Mouse (Mus musculus): ENCODE results near the gene Il33.
"Not testable (repeated sequence)": the region's sequence is repeated elsewhere in the genome, so short reads cannot be mapped to it uniquely, and the experiment has no call there.

Gene Il33

GRCm38 (mm10) chr19:29940239-29940638, 15.3 kb downstream of the Il33 start:
- no peak for DNase-seq (ENCODE audit: low read depth, low spot score)

DNA sequence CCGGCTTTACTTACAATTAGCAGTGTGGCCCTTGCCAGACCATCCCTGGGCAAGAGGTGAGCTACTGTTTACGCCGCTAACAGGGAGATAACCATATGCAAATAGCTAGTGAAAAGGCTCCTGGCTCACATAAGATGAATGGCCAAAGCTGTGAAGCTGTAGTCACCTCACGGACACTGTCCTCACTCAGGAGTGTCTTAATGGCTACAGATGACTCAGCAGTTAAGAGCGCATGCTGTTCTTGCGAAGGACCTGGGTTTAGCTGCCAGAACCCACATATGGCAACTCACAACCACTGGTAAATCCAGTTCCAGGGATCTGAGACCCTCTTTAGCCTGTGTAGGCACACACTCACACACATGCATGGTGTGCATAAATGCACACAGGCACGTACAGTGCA, 16.3 kb downstream of the Il33 start:
- no peak for DNase-seq (ENCODE audit: low read depth, low spot score)

- no peak for DNase-seq (ENCODE audit: low read depth, low spot score)
Measured at GRCm38 (mm10) chr19:29942358-29942757, 17.4 kb downstream of the Il33 start.

DNA sequence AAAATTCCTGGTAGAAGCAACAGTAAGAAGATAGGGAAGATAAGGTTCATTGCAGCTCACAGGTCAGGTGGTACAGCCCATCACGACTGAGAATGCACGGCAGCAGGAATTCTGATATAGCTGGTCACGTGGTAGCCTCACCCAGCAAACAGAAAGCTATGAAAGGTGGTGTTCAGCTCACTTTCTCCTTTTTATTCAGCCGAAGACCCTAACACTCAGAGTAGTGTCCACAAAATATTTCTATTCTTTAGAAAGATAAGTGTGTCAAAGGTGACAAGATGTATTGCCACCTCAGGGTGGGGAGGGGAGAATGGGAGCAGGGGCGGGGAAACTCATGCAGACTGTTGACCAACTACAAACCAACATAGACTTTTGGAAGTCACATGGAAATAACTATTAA, 19.5 kb downstream of the Il33 start:
- DNase-seq (ENCODE audit: low read depth, low spot score), result no peak

DNA sequence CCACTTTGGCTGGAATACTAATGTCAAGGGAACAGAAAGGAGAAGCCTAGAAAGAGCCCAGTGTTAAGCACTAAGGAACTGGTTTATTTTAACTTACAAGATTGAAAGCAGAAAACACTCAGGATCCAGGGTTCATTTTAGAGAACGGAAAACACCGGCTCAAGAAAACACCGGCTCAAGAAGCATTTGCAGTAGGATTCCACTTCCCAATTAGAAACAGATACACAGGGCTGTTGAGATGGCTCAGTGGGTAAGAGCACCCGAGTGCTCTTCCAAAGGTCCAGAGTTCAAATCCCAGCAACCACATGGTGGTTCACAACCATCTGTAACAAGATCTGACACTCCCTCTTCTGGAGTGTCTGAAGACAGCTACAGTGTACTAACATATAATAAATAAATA, 20.0 kb downstream of the Il33 start:
- not testable (repeated sequence) for DNase-seq (ENCODE audit: low read depth, low spot score)

DNA sequence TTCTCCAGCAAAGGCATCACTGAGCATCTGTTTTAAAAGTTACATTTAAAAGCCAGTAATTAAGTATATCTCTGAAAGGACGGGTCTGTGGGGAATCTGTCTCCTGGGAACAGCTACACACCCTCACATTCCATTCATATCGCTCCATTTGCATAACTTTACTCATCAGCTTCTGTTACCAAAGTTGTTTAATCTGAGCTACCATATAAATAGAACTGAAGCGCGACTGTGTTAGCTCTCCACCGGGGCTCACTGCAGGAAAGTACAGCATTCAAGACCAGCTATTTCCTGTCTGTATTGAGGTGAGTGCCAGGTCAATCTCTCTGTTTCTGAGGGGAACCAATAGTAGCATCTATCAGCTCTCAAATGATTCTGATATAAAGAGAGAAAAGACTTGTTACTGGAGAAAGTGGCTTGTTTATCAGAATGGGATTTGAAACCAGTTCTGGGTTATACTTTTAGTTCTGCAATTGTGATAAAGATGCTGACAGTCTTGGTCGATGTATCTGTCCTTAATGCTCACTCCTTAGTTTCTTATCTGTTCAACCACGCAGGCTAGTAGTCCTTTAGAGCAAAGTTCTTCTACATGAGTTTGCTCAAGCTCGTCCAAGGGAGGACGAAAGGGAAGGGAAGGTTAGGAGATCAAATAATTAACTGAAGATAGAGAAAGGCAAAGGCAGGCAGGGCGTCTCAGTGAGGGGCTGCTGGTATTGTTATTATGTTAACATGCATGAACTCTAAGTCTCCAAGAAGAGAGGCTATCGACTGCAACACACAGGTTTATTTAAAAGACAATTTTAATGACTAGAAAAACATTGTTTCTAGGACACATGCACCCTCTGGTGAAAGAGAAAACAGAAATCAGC, 20.9 kb downstream of the Il33 start:
- no peak for DNase-seq (ENCODE audit: low read depth, low spot score)

DNA sequence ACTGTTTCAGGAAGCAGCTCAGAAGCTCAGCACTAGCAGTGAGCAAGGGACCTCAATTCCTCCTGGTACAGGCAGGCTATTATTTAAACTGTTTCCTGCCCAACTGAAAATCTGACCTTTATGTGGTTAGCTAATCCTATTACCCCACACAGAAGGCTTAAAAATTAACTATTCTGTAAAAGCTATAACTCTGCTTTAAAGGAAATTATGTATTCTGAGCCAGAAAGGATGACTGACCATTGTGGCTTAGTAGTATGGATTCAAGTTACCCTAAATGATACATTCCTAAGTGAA, 21.5 kb downstream of the Il33 start:
- no peak for DNase-seq (ENCODE audit: low read depth, low spot score)

DNA sequence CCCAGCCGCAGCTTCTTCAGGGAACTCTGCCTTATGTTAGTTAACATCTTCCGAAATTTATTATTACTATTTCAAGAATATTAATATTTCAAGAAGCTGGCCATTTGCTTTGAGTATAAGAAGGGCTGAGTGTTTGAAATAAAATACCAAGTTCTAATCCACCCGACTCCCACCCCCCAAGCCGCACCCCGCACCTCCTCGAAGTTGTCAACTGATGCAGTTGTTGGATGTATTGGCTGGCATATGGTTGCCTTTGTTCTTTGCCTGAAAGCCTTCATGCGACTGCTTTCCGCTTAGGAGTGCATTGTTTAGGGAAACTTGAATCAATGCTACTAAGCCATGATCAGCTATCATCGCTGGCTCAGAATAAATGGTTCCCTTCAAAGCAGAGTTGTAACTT, 22.1 kb downstream of the Il33 start:
- DNase-seq (ENCODE audit: low read depth, low spot score), result no peak

GRCm38 (mm10) chr19:29947891-29948801, 23.2 kb downstream of the Il33 start:
- DNase-seq (ENCODE audit: low read depth, low spot score), result no peak

- DNase-seq (ENCODE audit: low read depth, low spot score), result no peak
Measured at GRCm38 (mm10) chr19:29952538-29952937, 27.6 kb downstream of the Il33 start.

DNA sequence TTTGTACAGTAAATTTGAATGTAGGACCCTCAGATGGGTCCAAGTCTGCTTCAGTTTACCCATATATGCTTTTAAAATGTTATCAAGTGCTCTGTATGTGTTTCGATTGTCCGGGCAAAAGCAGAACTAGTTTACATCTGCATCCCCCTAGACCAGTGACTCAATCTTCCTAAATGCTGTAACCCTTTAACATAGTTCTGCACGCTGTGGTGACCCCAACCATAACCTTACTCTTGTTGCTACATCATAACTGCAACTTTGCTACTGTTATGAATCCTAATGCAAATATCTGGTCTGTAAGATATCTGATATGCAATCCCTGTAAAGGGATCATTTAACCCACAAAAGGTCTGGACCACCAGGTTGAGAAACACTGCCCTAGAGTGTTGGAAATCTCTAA, 28.9 kb downstream of the Il33 start:
- no peak for DNase-seq (ENCODE audit: low read depth, low spot score)

DNA sequence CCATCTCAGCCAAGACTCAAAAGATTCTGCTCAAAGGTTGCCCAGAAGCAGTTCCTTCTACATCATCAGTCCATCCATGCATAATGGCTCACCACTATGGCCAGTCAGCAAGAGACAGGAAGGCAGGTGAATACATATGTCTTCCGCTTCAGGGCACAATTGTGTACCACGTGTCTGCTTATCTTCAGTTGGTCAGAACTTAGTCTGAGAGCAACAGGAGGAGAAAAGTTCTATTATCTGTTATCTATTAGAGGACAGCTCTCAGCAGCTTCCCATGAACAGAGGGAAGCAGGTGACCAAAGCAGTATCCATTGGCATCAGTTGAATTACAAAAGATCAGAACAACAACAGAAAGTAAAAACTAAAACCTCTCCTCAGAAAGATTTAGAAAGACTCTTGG, 30.5 kb downstream of the Il33 start:
- DNase-seq (ENCODE audit: low read depth, low spot score), result no peak

DNA sequence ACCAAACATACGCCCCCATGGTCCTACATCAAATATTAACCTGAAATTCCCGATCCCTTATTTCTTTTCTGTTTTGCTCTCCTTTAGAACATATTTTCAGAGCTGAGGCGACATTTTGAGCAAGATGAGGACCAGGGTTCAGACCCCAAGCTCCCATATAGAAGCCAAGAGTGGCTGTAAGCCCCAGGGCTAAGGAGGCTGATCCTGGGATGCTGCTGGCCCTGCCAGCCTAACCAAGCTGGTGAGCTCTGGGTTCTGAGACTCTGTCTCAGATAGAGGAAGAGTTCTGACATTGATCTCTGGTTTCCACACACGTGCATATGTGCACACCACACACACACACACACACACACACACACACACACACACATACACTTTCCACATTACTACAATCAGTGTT, 36.0 kb downstream of the Il33 start:
- DNase-seq (ENCODE audit: low read depth, low spot score), result no peak

DNA sequence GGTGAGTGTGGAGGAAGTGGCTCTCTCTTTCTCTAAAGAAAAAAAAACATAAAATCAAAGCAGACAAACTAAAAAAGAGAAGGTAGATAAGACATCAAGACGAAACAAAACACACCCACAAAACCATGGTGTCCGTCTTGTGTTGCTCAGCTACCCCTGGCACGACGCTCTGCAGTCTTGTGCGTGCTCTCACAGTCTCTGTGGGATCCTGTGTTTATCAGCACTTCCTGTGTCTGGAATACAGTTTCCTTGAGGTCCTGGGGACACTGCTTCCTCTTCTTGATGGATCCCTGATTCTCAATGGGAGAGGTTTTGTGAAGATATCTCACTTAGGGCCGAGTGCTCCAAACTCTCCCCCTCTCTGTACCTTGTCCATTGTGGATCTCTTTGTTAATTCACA, 36.9 kb downstream of the Il33 start:
- no peak for DNase-seq (ENCODE audit: low read depth, low spot score)

- DNase-seq (ENCODE audit: low read depth, low spot score), result no peak
Measured at GRCm38 (mm10) chr19:29963598-29964092, 38.7 kb downstream of the Il33 start.

GRCm38 (mm10) chr19:29967960-29968359, 43.0 kb downstream of the Il33 start:
- no peak for DNase-seq (ENCODE audit: low read depth, low spot score)

DNA sequence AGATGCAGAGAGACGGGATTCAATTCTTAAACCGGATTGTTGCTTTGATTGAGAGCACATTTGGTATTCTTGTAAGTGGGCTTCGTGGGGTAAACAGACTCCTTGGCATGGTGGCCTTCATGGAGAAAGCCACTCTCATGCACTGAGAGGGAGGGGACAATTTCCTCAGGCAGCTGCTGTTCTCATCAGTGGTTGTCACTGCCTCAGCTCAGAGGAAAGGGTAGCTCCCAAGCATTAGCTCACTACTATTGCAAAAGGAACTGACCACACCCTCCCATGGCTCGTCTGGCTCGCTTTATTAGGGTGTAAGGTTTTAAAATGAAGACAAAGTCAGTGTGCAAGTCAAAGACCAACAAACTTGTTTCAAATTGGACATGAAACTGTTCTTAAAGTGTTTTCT, 48.5 kb downstream of the Il33 start:
- DNase-seq (ENCODE audit: low read depth, low spot score), result no peak

DNA sequence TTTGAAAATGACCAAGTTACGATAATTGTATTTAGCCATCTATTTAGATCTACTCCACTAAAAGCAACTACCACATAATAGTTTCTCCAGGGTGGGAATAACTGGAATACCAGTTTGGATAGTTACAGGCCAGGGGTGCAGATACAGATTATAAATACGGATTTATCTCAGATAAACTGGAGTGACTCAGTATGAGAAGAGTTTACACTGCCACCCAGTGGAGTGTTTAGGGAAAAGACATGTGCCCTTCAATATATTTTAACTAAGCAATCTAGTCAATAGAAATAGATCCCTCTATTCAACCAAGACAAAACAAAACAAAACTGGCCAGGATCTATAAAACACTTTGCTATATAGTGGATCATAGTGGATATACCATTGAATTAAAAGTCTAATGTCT, 53.9 kb downstream of the Il33 start:
- no peak for DNase-seq (ENCODE audit: low read depth, low spot score)

GRCm38 (mm10) chr19:29979452-29980089, 54.7 kb downstream of the Il33 start:
- DNase-seq (ENCODE audit: low read depth, low spot score), result no peak

DNA sequence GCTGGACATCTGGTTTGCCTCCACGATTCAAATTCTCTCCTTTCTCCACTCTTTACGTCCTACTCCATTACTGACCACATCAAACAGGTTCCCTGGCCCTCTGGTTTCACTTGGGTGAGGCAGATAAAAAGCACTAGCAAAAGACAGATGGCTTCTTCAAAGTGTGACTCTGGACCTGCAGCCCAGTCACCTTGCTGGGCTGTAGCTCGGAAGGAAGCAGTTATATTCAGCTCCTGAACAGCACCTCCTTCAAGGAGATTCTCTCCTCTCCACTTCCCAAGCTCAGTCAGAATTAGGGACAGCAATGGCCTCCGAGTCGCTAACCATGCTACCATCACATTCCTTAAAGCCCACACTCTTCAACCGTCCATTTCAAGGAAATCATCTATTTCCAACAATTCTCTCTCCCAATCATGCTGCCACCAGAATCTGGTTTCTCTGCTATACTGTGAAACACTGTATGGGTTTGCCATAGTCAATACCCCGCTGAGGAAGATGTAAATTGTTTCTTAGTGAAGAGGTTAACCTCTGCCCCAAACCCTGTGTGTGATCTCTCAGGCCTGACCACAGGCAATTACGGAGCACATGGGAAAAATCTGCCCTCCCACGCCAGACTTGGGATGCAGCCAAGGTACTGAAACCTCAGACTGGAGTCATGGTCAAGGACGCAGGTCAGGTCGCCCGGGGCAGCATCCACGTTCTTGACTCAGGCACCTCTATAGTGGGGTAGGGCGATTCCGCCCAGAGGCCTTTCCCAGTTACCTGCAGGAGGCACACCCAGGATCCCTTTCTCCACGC, 59.5 kb downstream of the Il33 start:
- no peak for DNase-seq (ENCODE audit: low read depth, low spot score)

- no peak for DNase-seq (ENCODE audit: low read depth, low spot score)
Measured at GRCm38 (mm10) chr19:29986464-29987091, 61.7 kb downstream of the Il33 start.
